7 mouse cellular contexts compared by ENCODE assay signal in the genomic region with DNA sequence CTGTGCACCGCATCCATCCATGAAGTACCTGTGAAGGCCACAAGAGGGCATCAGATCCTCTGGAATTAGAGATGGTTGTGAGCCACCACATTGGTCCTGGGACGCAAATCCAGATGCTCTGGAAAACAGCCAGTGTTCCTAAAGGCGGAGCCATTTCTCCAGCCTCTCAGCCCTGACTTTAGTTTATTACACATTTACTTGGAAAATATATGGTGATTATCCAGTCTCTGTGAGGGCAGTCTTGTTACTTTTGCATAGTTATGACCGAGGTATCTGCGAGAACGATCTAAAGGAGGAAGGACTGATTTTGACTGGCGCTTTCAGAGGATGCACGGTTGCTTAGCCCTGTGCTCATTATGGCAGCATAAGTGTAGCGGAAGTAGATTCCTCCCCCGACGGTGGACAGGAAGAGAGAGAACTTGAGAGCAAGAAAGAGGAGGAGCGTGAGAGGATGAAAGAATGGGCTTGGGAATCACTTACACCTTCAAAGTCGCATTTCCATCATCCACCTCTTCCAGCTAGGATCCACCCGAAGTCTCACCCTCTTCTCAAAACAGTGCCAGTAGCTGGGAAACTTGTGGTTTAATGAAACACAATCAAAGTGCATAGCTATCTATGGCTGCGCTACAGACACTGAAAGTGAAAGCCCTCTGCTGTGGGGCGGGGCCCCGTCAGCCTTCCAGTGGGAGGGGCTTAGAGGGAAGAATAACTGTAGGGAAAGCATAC. TPM values are rescaled to one million over a fixed set of nuclear protein-coding genes. Genes with fewer than 3 reads are reported as not detected.
DNase-seq lines count a peak whose midpoint lies in the region; ATAC-seq and TF ChIP-seq lines count a peak whose summit lies in the region.

No protein-coding gene starts in this region.

- no peak overlapping the region for H3K9ac ChIP-seq in intestine, postnatal 0 days (ENCODE audit: low read depth, low read length)
- peak overlapping the region; percentile 50; the same call in 1 of the 2 replicates for H3K9ac ChIP-seq in midbrain, embryonic 12.5 days (replicated peaks)

- no peaks in the 10 kb centered on the region for H3K36me3 ChIP-seq in intestine, postnatal 0 days (ENCODE audit: control insufficient read depth, insufficient read depth)
- H3K36me3 ChIP-seq in midbrain, embryonic 12.5 days = no peaks in the 10 kb centered on the region
- no peaks in the 10 kb centered on the region for H3K36me3 ChIP-seq in small intestine, adult 2 months (ENCODE audit: control insufficient read depth, insufficient read depth, low read length)

- 13% methylated on average over 17 of the region's 17 CpGs for WGBS in intestine, postnatal 0 days
- WGBS in midbrain, embryonic 12.5 days = 21% methylated on average over 17 of the region's 17 CpGs
- WGBS in small intestine, adult 2 months = 11% methylated on average over 17 of the region's 17 CpGs

- no peaks in the 10 kb centered on the region for H3K9me3 ChIP-seq in intestine, postnatal 0 days (ENCODE audit: control insufficient read depth)
- no peaks in the 10 kb centered on the region for H3K9me3 ChIP-seq in midbrain, embryonic 12.5 days

- H3K27me3 ChIP-seq in intestine, postnatal 0 days (replicated peaks; ENCODE audit: control insufficient read depth, insufficient read depth, low read length) = no peaks in the 10 kb centered on the region
- H3K27me3 ChIP-seq in midbrain, embryonic 12.5 days = no peaks in the 10 kb centered on the region; the same call in 1 of the 2 replicates
- H3K27me3 ChIP-seq in small intestine, adult 2 months (ENCODE audit: control insufficient read depth, insufficient read depth, low read length) = no peaks in the 10 kb centered on the region; the same call in 1 of the 2 replicates

- peak overlapping the region; percentile 61 for H3K4me2 ChIP-seq in intestine, postnatal 0 days (replicated peaks; ENCODE audit: low read depth)
- peak overlapping the region; percentile 58 for H3K4me2 ChIP-seq in midbrain, embryonic 12.5 days (replicated peaks)

- ATAC-seq in intestine, postnatal 0 days = peak; percentile 82
- ATAC-seq in midbrain, embryonic 12.5 days (ENCODE audit: low FRiP score, low read depth) = peak; percentile 90

- H3K4me1 ChIP-seq in intestine, postnatal 0 days (replicated peaks; ENCODE audit: control insufficient read depth, insufficient read depth, low read length) = no peaks in the 10 kb centered on the region
- H3K4me1 ChIP-seq in midbrain, embryonic 12.5 days = 0 out of 2 replicates have a peak, but pooled peaks cover 2% of the 10 kb centered on the region
- no peaks in the 10 kb centered on the region; the same call in 1 of the 2 replicates for H3K4me1 ChIP-seq in small intestine, adult 2 months (ENCODE audit: control insufficient read depth, insufficient read depth, insufficient read length, low read length)

- TF ChIP-seq POLR2A in small intestine, adult 2 months (IDR thresholded peaks at IDR 0.05; ENCODE audit: low read depth, low read length) = no peak

- H3K27ac ChIP-seq in intestine, postnatal 0 days (ENCODE audit: low read depth, low read length) = peak overlapping the region; percentile 54
- peak overlapping the region; percentile 80 for H3K27ac ChIP-seq in midbrain, embryonic 12.5 days (replicated peaks)
- H3K27ac ChIP-seq in small intestine, adult 2 months (ENCODE audit: insufficient read depth, low read depth, low read length) = peak overlapping the region; percentile 75

- TF ChIP-seq CTCF in intestine, postnatal 0 days (IDR thresholded peaks at IDR 0.05; ENCODE audit: low read depth) = peak; percentile 91
- peak; percentile 73; the same call in 1 of the 2 replicates for TF ChIP-seq CTCF in small intestine, adult 2 months (IDR thresholded peaks at IDR 0.05; ENCODE audit: extremely low read depth, insufficient read length, insufficient replicate concordance, low read depth, low read length)

- intact Hi-C loops in left cerebral cortex, postnatal 4 days (cut with DNase I) = loop anchor here (2.0 kb wide), 1 partner anchor 261 kb away; no protein-coding TSS in a partner anchor

- H3K4me3 ChIP-seq in intestine, postnatal 0 days (ENCODE audit: low read depth, low read length) = peak overlapping the region; percentile 44
- H3K4me3 ChIP-seq in midbrain, embryonic 12.5 days = peak overlapping the region; percentile 39
- peak overlapping the region; percentile 58 for H3K4me3 ChIP-seq in small intestine, adult 2 months (ENCODE audit: low read depth, low read length)

- DNase-seq in adrenal gland, postnatal 10 days = peak; percentile 88
- DNase-seq in embryo, embryonic 11.5 days (ENCODE audit: low read depth, low spot score) = peak; percentile 70
- DNase-seq in gastrocnemius, postnatal 4 days (ENCODE audit: low spot score in 2 of 2) = peak; percentile 65 to 83
- peak; percentile 72 for DNase-seq in left cerebral cortex, postnatal 4 days

RNA-seq across cellular contexts. Expression of a gene that starts 26.5 kb away (rescaled TPM):
- total RNA-seq in adrenal gland, postnatal 10 days (2021) = 1 to 10 TPM; 1.4 to 1.9 TPM
- 1 to 10 TPM; 1.0 to 1.2 TPM for total RNA-seq in gastrocnemius, postnatal 4 days (2021)
- polyA plus RNA-seq in intestine, postnatal 0 days (2015; fragmentation: Nextera tagmentation; extraction: Ambion mirVana) = 15.1 and 21.6 TPM in 2 replicates
- not detected for total RNA-seq in left cerebral cortex, postnatal 4 days (2021)
- polyA plus RNA-seq in midbrain, embryonic 12.5 days (2016; fragmentation: Nextera tagmentation; extraction: Ambion mirVana) = 1.9 TPM in 2 replicates
- 2.3 and 16.9 TPM in 2 replicates for polyA plus RNA-seq in small intestine, adult 2 months (2012; rRNA removed)

RNA-seq across cellular contexts. Expression of a gene that starts 27.8 kb away (rescaled TPM):
- 10 to 100 TPM; 11.4 to 27.6 TPM for total RNA-seq in adrenal gland, postnatal 10 days (2021)
- 10 to 100 TPM; 20.4 to 26.4 TPM for total RNA-seq in gastrocnemius, postnatal 4 days (2021)
- 0.21 and 0.40 TPM in 2 replicates for polyA plus RNA-seq in intestine, postnatal 0 days (2015; fragmentation: Nextera tagmentation; extraction: Ambion mirVana)
- total RNA-seq in left cerebral cortex, postnatal 4 days (2021) = 10 to 100 TPM; 25.3 to 29.0 TPM
- 6.4 and 10.8 TPM in 2 replicates for polyA plus RNA-seq in midbrain, embryonic 12.5 days (2016; fragmentation: Nextera tagmentation; extraction: Ambion mirVana)
- polyA plus RNA-seq in small intestine, adult 2 months (2012; rRNA removed) = 0.20 and 0.22 TPM in 2 replicates

Comparison
In these comparisons a context has a peak if more than half of its experiments do, and no peak if none do; other contexts are left out.
1. Peak in every context shown above with its lines: DNase-seq, ATAC-seq, H3K4me3 ChIP-seq and H3K27ac ChIP-seq.